Mouse (Mus musculus): ENCODE results near the gene Fam168b. TPM values are rescaled to one million over a fixed set of nuclear protein-coding genes. Genes with fewer than 3 reads are reported as not detected.

The Fam168b gene
- polyA plus RNA-seq, 1 experiment from 2014 or later, result 115 TPM

Other genes with a start within 250 kb of the Fam168b start
- 50.8 and 56.8 TPM in 2 replicates for gene Plekhb2, start 6.9 kb upstream of the Fam168b start, polyA plus RNA-seq (2016; fragmentation: Nextera tagmentation; extraction: Ambion mirVana)

All from midbrain, embryonic 10.5 days (tissue).